Mouse (Mus musculus): ENCODE results near the gene Rgs7bp. TPM values are rescaled to one million over a fixed set of nuclear protein-coding genes. Genes with fewer than 3 reads are reported as not detected.

The Rgs7bp gene
- total RNA-seq, 1 experiment from 2014 or later: 2.5 TPM

DNA sequence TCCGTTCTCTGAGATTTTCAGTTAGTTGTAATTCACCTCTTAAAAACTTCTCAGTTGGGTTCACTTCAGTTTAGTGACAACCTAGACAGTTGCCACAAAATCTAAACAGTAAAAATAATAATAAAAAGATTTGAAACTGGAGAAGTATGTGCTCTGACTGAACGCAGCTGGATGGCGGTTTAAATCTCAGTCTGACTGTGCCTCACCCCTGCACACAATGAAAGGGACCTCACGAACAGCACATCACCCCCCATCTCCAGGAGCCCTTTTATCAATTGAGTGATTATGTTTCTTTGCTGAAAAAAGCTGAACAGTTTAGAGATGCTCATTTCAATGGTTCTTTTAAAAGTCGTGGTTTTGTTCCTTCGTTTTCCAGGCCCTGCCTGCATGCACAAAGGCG, 146.0 kb downstream of the Rgs7bp start:
- no peak for ATAC-seq (replicated peaks in 1 of 2; ENCODE audit: insufficient read depth in 1 of 2, low FRiP score in 2 of 2, low TSS enrichment in 1 of 2, low read depth in 1 of 2, poor library complexity in 2 of 2, severe bottlenecking in 2 of 2)

Other genes with a start within 250 kb of the Rgs7bp start
- 52.8 and 63.6 TPM in 2 replicates for gene Cwc27, start 237.8 kb downstream of the Rgs7bp start, total RNA-seq (2017)
- gene Shisal2b, start 191.0 kb downstream of the Rgs7bp start, total RNA-seq (2017): not detected in 2 replicates
- gene 4933425L06Rik, start 27.2 kb upstream of the Rgs7bp start, total RNA-seq (2017): not detected in 2 replicates
- gene Rnf180, start 239.9 kb upstream of the Rgs7bp start, total RNA-seq (2017): 7.8 and 9.7 TPM in 2 replicates

All from hematopoietic stem cell, adult 5-6 weeks (primary cell).